Mouse (Mus musculus): ENCODE results near the gene Fermt1. TPM values are rescaled to one million over a fixed set of nuclear protein-coding genes. Genes with fewer than 3 reads are reported as not detected.

Fermt1 gene
- polyA plus RNA-seq, 1 experiment from 2014 or later = 5.4 TPM

DNA sequence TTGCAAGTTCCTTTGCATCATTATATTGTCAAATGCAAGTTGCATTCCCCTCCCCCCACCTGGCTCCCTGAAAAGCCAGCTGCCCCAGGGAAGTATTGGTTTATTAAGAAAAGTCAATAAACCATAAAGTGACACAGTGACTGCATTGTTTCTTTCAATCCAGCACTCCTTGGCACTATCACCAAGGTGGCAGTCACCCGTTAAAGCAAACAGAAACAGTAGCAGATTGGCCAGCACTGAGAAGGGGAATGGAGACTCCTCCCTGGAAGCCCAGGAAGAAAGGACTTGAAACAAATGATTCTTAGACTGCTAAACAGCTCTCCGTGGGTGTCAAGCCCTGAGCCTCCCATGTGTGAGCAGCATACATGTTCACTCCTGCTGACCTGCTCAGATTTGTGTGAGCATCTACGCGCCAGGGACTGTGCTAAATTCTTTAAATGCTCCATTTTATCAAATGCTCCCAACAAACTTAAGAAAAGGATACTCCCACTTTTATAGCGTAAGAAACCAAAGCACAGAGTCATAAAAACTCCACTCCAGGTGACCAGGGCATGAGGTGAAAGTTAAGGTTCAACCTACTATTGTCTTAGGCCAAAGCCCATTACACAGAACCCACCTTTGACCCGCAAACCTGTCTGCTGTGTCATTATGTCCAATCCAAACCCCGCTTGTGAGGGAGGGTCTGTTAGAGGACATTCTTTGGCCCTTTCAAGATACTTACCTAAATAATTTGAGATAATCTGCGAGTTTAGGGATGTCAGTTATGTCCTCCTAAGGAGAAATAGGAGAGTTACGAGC, 23.4 kb downstream of the Fermt1 start:
- Histone ChIP-seq H3K36me3 (ENCODE audit: insufficient read depth) (no peaks in the 10 kb centered on the region), H3K9ac (no peak overlapping the region), H3K9me3 (ENCODE audit: low read depth, low read length) (no peaks in the 10 kb centered on the region), H3K27me3 (ENCODE audit: insufficient read depth, low read length) (no peaks in the 10 kb centered on the region), H3K4me2 (no peak overlapping the region), H3K4me1 (ENCODE audit: insufficient read depth) (no peaks in the 10 kb centered on the region), H3K4me3 (ENCODE audit: low read depth, low read length) (no peak overlapping the region), H3K27ac (ENCODE audit: low read depth) (no peak overlapping the region)
- WGBS = 69% methylated on average over 9 of the region's 9 CpGs
- no peak for ATAC-seq (ENCODE audit: insufficient read depth)
- TF ChIP-seq CTCF (IDR thresholded peaks at IDR 0.05; ENCODE audit: low read depth) = no peak
- peak; percentile 9 for DNase-seq

DNA sequence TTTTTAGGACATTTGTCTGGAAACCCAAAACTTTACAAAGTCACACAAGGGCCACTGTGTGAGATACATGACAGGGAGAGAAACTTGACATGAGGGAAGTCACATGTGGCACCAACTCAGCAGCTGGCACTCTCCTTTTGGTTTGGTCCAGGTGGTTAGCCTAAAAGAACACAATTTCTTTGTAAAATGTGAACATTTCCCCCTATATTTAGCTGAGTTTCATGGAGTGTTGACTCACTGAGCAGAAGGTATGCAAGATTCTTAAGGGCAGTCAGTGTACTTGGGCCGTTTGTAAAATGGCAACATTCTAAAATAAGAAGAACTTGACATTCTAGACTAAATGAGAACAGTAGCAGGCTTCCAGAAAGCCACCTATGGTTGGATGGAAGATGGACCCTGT, 30.9 kb downstream of the Fermt1 start:
- H3K9ac ChIP-seq = no peak overlapping the region
- H3K4me1 ChIP-seq (ENCODE audit: insufficient read depth) = no peaks in the 10 kb centered on the region
- H3K9me3 ChIP-seq (ENCODE audit: low read depth, low read length) = no peaks in the 10 kb centered on the region
- H3K4me2 ChIP-seq = no peak overlapping the region
- no peak overlapping the region for H3K4me3 ChIP-seq (ENCODE audit: low read depth, low read length)
- H3K27ac ChIP-seq (ENCODE audit: low read depth) = no peak overlapping the region
- ATAC-seq (ENCODE audit: insufficient read depth) = no peak
- DNase-seq = no peak
- no peaks in the 10 kb centered on the region for H3K27me3 ChIP-seq (ENCODE audit: insufficient read depth, low read length)
- 56% methylated on average over 1 of the region's 1 CpGs for WGBS
- TF ChIP-seq CTCF (IDR thresholded peaks at IDR 0.05; ENCODE audit: low read depth) = no peak
- H3K36me3 ChIP-seq (ENCODE audit: insufficient read depth) = no peaks in the 10 kb centered on the region

DNA sequence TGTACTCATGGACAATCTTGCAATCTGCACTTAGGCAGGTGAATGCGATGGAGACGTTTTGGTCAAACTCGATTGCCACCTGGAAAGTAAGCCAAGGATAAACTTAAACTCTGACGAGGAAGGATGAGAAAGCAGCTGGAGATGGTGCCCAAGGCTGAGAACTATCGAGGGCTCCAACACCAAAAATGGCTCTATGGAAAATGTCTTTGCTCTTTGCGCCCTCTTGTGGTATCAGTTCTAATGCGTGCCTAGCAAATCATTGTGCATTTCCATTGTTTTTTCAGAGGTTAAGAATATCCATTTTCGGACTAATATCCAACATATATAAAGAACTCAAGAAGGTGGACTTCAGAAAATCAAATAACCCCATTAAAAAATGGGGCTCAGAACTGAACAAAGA, 38.9 kb downstream of the Fermt1 start:
- Histone ChIP-seq H3K4me1 (ENCODE audit: insufficient read depth) (no peaks in the 10 kb centered on the region), H3K36me3 (ENCODE audit: insufficient read depth) (no peaks in the 10 kb centered on the region), H3K4me3 (ENCODE audit: low read depth, low read length) (no peak overlapping the region), H3K9ac (no peak overlapping the region), H3K4me2 (no peak overlapping the region), H3K9me3 (ENCODE audit: low read depth, low read length) (no peaks in the 10 kb centered on the region), H3K27ac (ENCODE audit: low read depth) (no peak overlapping the region), H3K27me3 (ENCODE audit: insufficient read depth, low read length) (no peaks in the 10 kb centered on the region)
- DNase-seq = peak; percentile 77
- TF ChIP-seq CTCF (IDR thresholded peaks at IDR 0.05; ENCODE audit: low read depth) = peak; percentile 63
- WGBS = 31% methylated on average over 8 of the region's 8 CpGs
- ATAC-seq (ENCODE audit: insufficient read depth) = no peak

GRCm38 (mm10) chr2:132904961-132905360, 40.7 kb downstream of the Fermt1 start:
- no peaks in the 10 kb centered on the region for H3K36me3 ChIP-seq (ENCODE audit: insufficient read depth)
- no peaks in the 10 kb centered on the region for H3K4me1 ChIP-seq (ENCODE audit: insufficient read depth)
- H3K4me3 ChIP-seq (ENCODE audit: low read depth, low read length) = no peak overlapping the region
- H3K27me3 ChIP-seq (ENCODE audit: insufficient read depth, low read length) = no peaks in the 10 kb centered on the region
- H3K4me2 ChIP-seq = no peak overlapping the region
- no peak for TF ChIP-seq CTCF (IDR thresholded peaks at IDR 0.05; ENCODE audit: low read depth)
- no peaks in the 10 kb centered on the region for H3K9me3 ChIP-seq (ENCODE audit: low read depth, low read length)
- no peak overlapping the region for H3K27ac ChIP-seq (ENCODE audit: low read depth)
- DNase-seq = no peak
- no peak for ATAC-seq (ENCODE audit: insufficient read depth)
- H3K9ac ChIP-seq = no peak overlapping the region
- WGBS = 63% methylated on average over 2 of the region's 2 CpGs

GRCm38 (mm10) chr2:132903498-132903897, 42.2 kb downstream of the Fermt1 start:
- ATAC-seq (ENCODE audit: insufficient read depth) = peak; percentile 79
- Histone ChIP-seq H3K4me3 (ENCODE audit: low read depth, low read length) (no peak overlapping the region), H3K27me3 (ENCODE audit: insufficient read depth, low read length) (no peaks in the 10 kb centered on the region), H3K9me3 (ENCODE audit: low read depth, low read length) (no peaks in the 10 kb centered on the region), H3K9ac (no peak overlapping the region), H3K4me2 (no peak overlapping the region), H3K36me3 (ENCODE audit: insufficient read depth) (no peaks in the 10 kb centered on the region), H3K4me1 (ENCODE audit: insufficient read depth) (no peaks in the 10 kb centered on the region), H3K27ac (ENCODE audit: low read depth) (no peak overlapping the region)
- peak; percentile 91 for DNase-seq
- 31% methylated on average over 3 of the region's 3 CpGs for WGBS
- TF ChIP-seq CTCF (IDR thresholded peaks at IDR 0.05; ENCODE audit: low read depth) = peak; percentile 78

- DNase-seq (no peak), ATAC-seq (ENCODE audit: insufficient read depth) (no peak)
- no peaks in the 10 kb centered on the region for H3K9me3 ChIP-seq (ENCODE audit: low read depth, low read length)
- 43% methylated on average over 4 of the region's 4 CpGs for WGBS
- no peaks in the 10 kb centered on the region for H3K27me3 ChIP-seq (ENCODE audit: insufficient read depth, low read length)
- H3K4me3 ChIP-seq (ENCODE audit: low read depth, low read length) = no peak overlapping the region
- no peaks in the 10 kb centered on the region for H3K36me3 ChIP-seq (ENCODE audit: insufficient read depth)
- TF ChIP-seq CTCF (IDR thresholded peaks at IDR 0.05; ENCODE audit: low read depth) = no peak
- H3K9ac ChIP-seq = no peak overlapping the region
- H3K4me1 ChIP-seq (ENCODE audit: insufficient read depth) = no peaks in the 10 kb centered on the region
- H3K27ac ChIP-seq (ENCODE audit: low read depth) = no peak overlapping the region
- no peak overlapping the region for H3K4me2 ChIP-seq
These were observed 43.6 kb downstream of the Fermt1 start for GRCm38 (mm10) chr2:132902056-132902455.

DNA sequence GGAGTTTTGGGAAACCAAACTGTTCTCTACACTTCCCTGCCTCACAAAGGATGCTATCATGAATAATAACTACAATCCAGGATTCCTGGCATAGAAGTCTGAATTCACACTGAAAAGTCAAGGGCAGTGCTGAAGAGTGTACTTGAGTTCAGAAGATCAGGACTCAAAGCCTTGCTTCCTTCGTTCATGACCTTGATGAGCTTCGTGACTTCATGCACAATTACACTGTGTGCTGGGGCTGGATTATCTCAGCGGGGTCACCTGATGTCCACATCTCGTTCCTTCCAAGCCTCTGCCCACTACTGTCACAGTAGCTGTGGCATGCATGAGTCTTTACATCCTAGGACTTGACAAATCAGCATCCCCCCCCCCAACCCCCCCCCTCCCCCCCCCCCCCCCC, 44.1 kb downstream of the Fermt1 start:
- no peaks in the 10 kb centered on the region for H3K36me3 ChIP-seq (ENCODE audit: insufficient read depth)
- H3K4me2 ChIP-seq = no peak overlapping the region
- DNase-seq (no peak), ATAC-seq (ENCODE audit: insufficient read depth) (no peak)
- H3K27me3 ChIP-seq (ENCODE audit: insufficient read depth, low read length) = no peaks in the 10 kb centered on the region
- no peak for TF ChIP-seq CTCF (IDR thresholded peaks at IDR 0.05; ENCODE audit: low read depth)
- no peak overlapping the region for H3K27ac ChIP-seq (ENCODE audit: low read depth)
- H3K9ac ChIP-seq = no peak overlapping the region
- no peak overlapping the region for H3K4me3 ChIP-seq (ENCODE audit: low read depth, low read length)
- 55% methylated on average over 4 of the region's 4 CpGs for WGBS
- no peaks in the 10 kb centered on the region for H3K4me1 ChIP-seq (ENCODE audit: insufficient read depth)
- no peaks in the 10 kb centered on the region for H3K9me3 ChIP-seq (ENCODE audit: low read depth, low read length)
